Mouse (Mus musculus) neutrophil, adult 65 days (primary cell): ENCODE results near the gene Brap. TPM values are rescaled to one million over a fixed set of nuclear protein-coding genes. Genes with fewer than 3 reads are reported as not detected.

Experiments
- total RNA-seq: library from RNA; stranded (reverse); gene quantifications from 2 replicates; pipeline ENCODE4 v1.2.4, GENCODE M21; 2023

Gene Brap
- 76.7 and 98.4 TPM in 2 replicates for total RNA-seq

DNA sequence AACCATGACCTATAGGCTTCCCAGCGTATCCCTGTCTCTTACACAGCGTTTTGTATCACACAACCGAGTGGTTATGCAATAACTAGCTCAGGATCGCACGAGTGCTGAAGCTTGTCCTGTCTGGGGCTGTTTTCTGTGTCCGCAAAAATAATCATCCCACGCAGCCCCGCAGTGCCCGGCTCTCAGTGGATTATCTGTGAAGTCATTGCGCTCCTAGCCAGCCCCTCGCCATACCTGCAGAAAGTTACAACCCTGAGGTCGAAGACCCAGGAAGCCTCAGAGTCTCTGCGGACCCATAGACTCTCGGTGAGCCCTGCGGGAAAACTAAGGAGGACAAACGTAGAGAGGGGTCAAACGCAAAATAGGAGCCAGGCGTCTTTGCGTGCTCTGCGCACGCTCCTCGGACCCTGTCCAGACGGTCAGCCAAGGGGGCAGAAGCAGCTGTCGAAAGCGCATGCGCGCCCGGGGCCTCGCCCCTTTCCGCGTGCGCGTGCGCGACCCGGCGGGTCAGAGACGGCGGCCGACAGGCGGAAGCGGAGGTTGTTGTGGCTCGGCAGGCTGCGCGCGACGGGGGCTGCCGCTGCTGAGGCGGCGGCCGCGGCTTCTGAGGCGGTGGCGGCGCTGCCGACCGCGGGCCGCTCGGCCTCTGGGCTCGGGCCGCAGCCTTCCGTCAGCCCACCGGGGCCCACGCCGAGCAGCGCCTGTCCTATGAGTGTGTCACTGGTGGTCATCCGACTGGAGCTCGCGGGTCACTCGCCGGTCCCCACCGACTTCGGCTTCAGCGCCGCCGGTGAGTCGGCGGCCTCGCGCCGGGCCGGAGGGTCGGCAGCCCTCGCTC is at the start of gene Brap, which contains the start of gene Acad10:
Brap (plus strand) TSS at position 505 of the 838 bp plus-strand sequence.
Acad10 (minus strand) TSS at position 456 of the 838 bp plus-strand sequence.

DNA sequence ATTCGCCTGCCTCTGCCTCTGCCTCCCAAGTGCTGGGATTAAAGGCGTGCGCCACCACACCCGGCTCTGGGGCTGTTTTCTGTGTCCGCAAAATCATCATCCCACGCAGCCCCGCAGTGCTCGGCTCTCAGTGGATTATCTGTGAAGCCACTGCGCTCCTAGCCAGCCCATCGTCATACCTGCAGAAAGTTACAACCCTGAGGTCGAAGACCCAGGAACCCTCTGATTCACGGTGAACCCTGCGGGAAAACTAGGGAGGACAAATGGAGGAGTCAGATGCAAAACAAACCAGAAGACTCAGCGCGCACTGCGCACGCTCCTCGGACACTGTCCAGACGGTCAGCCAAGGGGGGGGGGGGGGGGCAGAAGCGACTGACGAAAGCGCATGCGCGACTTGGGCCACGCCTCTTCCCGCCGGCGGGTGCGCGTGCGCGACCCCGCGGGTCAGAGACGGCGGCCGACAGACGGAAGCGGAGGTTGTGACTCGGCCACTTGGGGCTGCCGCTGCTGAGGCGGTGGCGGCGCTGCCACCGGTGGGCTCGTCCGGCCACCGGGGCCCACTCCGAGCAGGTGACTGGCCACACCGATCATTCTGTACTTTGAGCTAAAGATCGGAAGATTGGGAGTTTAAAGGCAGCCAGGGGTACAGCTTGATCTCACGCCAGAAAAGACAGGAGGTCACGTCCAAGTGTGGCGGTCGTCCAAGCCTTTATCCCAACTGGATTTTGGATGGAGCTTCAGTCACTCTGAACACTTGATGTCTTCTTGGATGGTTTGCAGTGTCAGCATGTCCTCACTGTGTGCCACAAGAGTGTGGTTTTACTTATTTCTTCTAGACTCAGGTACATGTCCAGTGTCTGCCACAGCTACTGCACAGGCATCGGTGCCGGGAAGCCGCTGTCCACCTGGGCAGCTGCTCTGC is 41.5 kb upstream of the Brap start, which contains the start of gene Acad12:
Acad12 (minus strand) TSS at position 347 of the 922 bp plus-strand sequence.

DNA sequence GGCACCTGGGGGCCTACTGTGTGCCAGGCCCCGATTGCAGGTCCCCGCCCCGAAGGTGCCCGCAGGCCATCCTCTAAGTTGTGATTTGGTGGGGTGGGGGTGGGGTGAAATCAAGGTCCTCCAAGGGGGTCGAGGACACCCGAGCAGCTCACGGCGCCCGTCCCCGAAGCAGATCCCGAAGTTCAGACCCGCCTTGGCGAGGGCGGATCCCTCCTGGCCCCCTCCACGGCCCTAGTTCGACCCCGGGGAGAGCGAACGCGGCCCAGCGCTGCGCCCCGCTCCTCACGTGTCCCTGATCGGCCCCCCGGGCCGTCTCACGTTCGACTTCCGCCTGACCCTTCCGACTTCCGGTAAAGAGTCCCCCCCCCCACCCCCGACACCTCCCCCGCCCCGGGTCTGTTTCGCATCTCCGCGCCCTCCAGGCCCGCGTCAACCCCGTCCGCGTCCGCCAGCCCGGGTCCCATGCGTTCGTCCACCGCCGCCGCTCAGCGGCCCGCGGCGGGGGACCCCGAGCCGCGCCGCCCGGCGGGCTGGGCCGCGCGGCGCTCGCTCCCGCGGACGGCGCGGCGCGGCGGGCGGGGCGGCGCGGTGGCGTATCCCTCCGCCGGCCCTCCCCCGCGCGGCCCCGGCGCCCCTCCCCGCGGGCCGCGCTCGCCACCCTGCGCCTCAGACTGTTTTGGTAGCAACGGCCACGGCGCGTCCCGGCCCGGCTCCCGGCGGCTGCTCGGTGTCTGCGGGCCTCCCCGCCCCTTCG is 51.0 kb downstream of the Brap start, which contains the start of gene Atxn2:
Atxn2 (plus strand) TSS at position 164 of the 754 bp plus-strand sequence.

Other genes starting within 250 kb of the Brap start
- 0.29 and 0.47 TPM in 2 replicates for gene Tmem116, start 208.7 kb upstream of the Brap start, total RNA-seq
- gene Erp29, start 208.1 kb upstream of the Brap start, total RNA-seq = 126 and 151 TPM in 2 replicates
- gene Adam1b, start 157.1 kb upstream of the Brap start, total RNA-seq = not detected in 2 replicates
- gene Adam1a, start 115.1 kb upstream of the Brap start, total RNA-seq = 3.2 and 5.1 TPM in 2 replicates
- gene Gm42878, start 115.1 kb upstream of the Brap start, total RNA-seq = not detected in 2 replicates
- 77.6 and 77.7 TPM in 2 replicates for gene Mapkapk5, start 114.7 kb upstream of the Brap start, total RNA-seq
- gene Aldh2, start 66.7 kb upstream of the Brap start, total RNA-seq = 890 and 954 TPM in 2 replicates
- gene Acad12, start 41.6 kb upstream of the Brap start, total RNA-seq = 4.5 and 5.2 TPM in 2 replicates
- 2.7 and 2.9 TPM in 2 replicates for gene Acad10, start within 50 bp of the Brap start, total RNA-seq
- 29.2 and 46.5 TPM in 2 replicates for gene Atxn2, start 50.8 kb downstream of the Brap start, total RNA-seq
- 70.1 and 84.7 TPM in 2 replicates for gene Sh2b3, start 177.1 kb downstream of the Brap start, total RNA-seq
- gene Pheta1, start 188.4 kb downstream of the Brap start, total RNA-seq = 2.0 and 2.8 TPM in 2 replicates